Mouse (Mus musculus) adrenal gland, postnatal 36 days (tissue): ENCODE results near the gene Dhx30. TPM values are rescaled to one million over a fixed set of nuclear protein-coding genes. Genes with fewer than 3 reads are reported as not detected.

Experiments used
- DNase-seq, 2 experiments: peaks; one replicate each; pipeline ENCODE4 v3.0.0; 2021; ENCODE audit warnings: mixed read lengths in 1 of 2
- total RNA-seq, 2 experiments: library from RNA; stranded (reverse); gene quantifications; 2 replicates each; pipeline ENCODE4 v1.2.3; 2021

Dhx30 gene
- total RNA-seq, 2 experiments from 2014 or later = 99.2 to 103 TPM

DNA sequence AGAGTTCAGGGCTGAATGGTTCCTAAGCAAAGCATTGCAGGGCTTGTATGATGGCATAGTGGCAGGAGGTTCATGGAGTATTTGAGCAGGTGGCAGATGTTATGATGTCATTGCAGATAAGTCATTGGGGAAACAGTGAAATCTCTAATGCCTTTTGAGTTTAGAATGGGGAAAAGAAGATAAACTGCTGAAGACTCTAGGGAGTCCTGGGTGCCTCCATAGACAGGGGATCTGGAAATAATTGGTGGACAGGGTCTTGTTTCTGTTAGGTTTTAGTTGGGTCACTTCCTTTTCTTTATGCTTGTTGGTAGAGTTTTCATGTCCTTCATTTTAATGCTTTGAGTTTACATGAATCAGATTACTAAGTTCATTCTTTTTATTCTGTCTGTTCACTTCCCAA, 70.4 kb downstream of the Dhx30 start:
- no peak for DNase-seq

DNA sequence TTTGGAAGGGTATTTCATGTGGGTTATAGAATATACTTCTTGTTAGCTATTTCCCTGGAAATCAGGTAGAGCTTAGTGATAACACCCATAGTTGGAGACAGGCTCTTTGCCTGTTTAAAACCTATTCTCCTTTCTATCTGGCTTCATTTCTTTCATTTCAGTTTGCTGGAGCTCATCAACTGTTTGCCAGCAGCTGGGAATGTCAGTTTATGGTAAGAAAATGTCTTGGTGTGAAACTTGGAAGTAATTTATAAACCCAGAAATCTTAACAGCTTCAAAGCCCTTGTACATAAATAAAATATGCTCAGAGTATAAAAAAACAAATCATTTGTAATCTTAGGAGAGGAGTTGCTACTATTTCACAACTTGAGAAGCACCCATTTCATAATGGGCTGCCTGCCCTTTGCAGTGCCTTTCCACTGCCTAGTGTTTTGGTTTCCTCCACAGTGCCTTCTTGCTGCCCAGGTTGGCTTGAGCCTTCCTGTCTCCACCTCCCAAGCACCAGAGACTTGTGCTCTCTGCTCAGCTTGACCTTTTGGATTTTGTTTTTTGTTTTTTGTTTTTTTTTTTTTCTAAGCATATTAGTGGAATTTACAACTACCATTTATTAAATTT, 71.8 kb downstream of the Dhx30 start:
- DNase-seq = no peak

DNA sequence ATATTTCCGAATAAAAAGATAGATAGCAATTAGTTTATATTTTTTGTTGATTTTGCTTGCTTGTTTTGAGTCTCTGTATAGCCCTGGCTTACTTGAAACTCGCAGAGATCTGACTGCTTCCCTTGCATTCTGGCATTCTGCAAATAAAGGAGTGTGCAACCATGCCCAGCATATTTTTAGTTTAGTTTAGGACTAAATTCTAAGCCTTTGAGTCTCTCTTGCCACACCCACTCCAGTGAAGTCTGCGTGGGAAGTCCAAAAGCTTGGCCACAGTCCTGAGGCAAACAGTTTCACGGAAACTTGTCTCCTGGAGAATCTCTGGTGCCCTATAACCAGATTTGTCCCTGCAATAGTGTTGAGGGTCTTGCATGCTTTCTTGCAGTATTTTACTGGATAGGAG, 73.3 kb downstream of the Dhx30 start:
- DNase-seq = no peak

DNA sequence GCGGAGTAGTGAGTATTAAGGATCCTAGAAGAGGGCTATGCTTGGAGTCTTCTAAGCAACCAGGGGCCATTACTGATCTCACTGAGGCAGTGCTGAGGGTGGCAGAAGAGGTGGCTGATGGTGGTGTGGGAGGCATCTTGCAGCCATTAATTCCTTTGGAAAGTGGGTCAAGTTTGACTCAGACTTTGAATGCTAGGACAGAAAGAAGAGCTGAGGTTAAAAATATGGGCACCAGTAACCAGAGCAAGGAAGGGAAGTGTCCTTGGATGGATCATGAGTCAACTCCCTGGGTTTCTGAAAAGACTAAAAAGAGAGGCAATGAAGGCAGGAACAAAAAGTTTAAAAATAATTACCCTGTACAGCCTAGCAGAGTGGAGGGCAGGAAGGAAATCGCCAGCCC, 79.1 kb downstream of the Dhx30 start:
- peak in 1 of 2 experiments; percentile 31 for DNase-seq

DNA sequence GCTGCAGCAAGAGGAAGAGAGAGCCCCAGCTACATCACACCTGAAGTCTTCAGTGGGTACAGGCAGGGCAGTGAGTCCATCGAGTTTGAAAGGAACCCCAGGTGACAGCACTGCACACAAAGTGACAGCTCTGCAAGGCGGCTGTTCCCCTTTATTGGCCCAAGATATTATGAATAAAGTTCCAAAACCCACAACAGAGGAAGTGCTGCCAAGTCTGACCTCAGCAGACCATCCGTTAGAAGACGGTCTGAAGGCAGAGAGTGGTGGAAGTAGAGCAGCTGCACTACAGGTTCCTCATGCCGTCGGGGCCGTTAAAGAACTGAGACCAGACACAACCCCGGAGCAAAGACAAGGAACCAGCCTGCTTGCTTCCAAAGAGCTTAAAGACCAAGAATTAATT, 79.7 kb downstream of the Dhx30 start:
- no peak for DNase-seq

DNA sequence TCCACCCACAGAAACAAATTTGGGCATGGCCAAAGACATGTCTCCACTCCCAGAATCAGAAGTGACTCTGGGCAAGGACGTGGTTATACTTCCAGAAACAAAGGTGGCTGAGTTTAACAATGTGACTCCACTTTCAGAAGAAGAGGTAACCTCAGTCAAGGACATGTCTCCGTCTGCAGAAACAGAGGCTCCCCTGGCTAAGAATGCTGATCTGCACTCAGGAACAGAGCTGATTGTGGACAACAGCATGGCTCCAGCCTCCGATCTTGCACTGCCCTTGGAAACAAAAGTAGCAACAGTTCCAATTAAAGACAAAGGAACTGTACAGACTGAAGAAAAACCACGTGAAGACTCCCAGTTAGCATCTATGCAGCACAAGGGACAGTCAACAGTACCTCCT, 82.5 kb downstream of the Dhx30 start:
- DNase-seq = no peak

Other genes with a start within 250 kb of the Dhx30 start
- 10 to 100 TPM; 10.1 to 17.6 TPM for gene Cdc25a, start 242.3 kb downstream of the Dhx30 start, total RNA-seq
- 10 to 100 TPM; 75.6 to 96.8 TPM for gene Map4, start 186.4 kb downstream of the Dhx30 start, total RNA-seq
- 10 to 100 TPM; 48.3 to 59.4 TPM for gene Smarcc1, start 122 bp downstream of the Dhx30 start, total RNA-seq
- 10 to 100 TPM; 22.6 to 22.8 TPM for gene Cspg5, start 126.0 kb upstream of the Dhx30 start, total RNA-seq
- 1 to 10 TPM; 8.0 to 9.8 TPM for gene Elp6, start 187.3 kb upstream of the Dhx30 start, total RNA-seq
- gene Scap, start 215.5 kb upstream of the Dhx30 start, total RNA-seq = 100 to 1,000 TPM in 1 of 2 experiments, 10 to 100 TPM in 1; 85.4 to 106 TPM